8 mouse cellular contexts compared by ENCODE assay signal in genomic region chr6:114883261-114883740, GRCm38 (mm10).
DNase-seq lines count a peak whose midpoint lies in the region; ATAC-seq lines count a peak whose summit lies in the region.

No protein-coding gene starts in this region.

- intact Hi-C loops in left cerebral cortex, postnatal 14 days (cut with DNase I): no loop called here

- WGBS in intestine, embryonic 15.5 days: 12% methylated on average over 9 of the region's 9 CpGs

- peak overlapping the region; percentile 34 for H3K4me2 ChIP-seq in intestine, embryonic 15.5 days (replicated peaks)

- DNase-seq in cerebellum, postnatal 10 days: peak; percentile 75 to 82
- no peak for DNase-seq in cerebellum, adult 8-10 months
- peak; percentile 78 for DNase-seq in embryo, embryonic 11.5 days (ENCODE audit: low read depth, low spot score)
- DNase-seq in heart, adult 11 months: peak; percentile 98
- DNase-seq in left cerebral cortex, postnatal 14 days (ENCODE audit: low spot score in 2 of 2): peak; percentile 76 to 83
- DNase-seq in right cerebral cortex, postnatal 10 days (ENCODE audit: low spot score in 2 of 2): peak; percentile 87 to 91

- H3K9ac ChIP-seq in intestine, embryonic 15.5 days: peak overlapping the region; percentile 10; the same call in 1 of the 2 replicates

- H3K9me3 ChIP-seq in intestine, embryonic 15.5 days: no peaks in the 10 kb centered on the region
- H3K9me3 ChIP-seq in megakaryocyte, embryonic 14.5 days: no peaks in the 10 kb centered on the region

- H3K4me3 ChIP-seq in intestine, embryonic 15.5 days (replicated peaks): no peak overlapping the region
- peak overlapping the region; percentile 71 for H3K4me3 ChIP-seq in megakaryocyte, embryonic 14.5 days (replicated peaks)

- peak overlapping the region; percentile 89 for H3K27ac ChIP-seq in intestine, embryonic 15.5 days

- H3K27me3 ChIP-seq in intestine, embryonic 15.5 days (replicated peaks): no peaks in the 10 kb centered on the region
- H3K27me3 ChIP-seq in megakaryocyte, embryonic 14.5 days (replicated peaks): no peaks in the 10 kb centered on the region

- ATAC-seq in intestine, embryonic 15.5 days: peak; percentile 82

- H3K4me1 ChIP-seq in intestine, embryonic 15.5 days (replicated peaks): peaks cover 66% of the 10 kb centered on the region
- peaks cover 100% of the 10 kb centered on the region for H3K4me1 ChIP-seq in megakaryocyte, embryonic 14.5 days

- peaks cover 11% of the 10 kb centered on the region for H3K36me3 ChIP-seq in intestine, embryonic 15.5 days
- H3K36me3 ChIP-seq in megakaryocyte, embryonic 14.5 days (replicated peaks; ENCODE audit: low read length): peaks cover 97% of the 10 kb centered on the region
